Mouse (Mus musculus): ENCODE data around the gene Mfsd8. TPM values are rescaled to one million over a fixed set of nuclear protein-coding genes. Genes with fewer than 3 reads are reported as not detected.

Gene Mfsd8
- polyA plus RNA-seq, 2 experiments = 2.5 to 4.3 TPM

DNA sequence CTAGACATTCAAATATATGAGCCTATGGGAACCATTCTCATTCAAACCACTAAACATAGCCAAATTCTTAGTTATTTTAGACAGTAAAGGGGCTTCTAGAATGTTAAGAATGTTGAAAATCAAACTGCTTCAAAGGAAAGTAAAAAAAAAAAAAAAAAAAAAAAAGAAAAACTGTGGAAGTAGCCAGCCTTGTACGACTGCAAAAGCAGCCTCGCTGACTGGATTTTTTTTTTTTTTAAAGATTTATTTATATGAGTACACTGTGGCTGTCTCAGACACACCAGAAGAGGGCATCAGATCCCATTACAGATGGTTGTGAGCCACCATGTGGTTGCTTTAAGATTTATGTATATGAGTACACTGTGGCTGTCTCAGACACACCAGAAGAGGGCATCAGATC, 52.9 kb downstream of the Mfsd8 start:
- Histone ChIP-seq H3K4me3 (ENCODE audit: insufficient read depth in 1 of 2, low read depth in 2 of 2, low read length in 2 of 2) (no peak overlapping the region), H3K4me1 (replicated peaks; ENCODE audit: control insufficient read depth in 2 of 2, insufficient read depth in 2 of 2, low read length in 1 of 2) (peaks cover 2 to 3% of the 10 kb centered on the region in 2 experiments), H3K9me3 (ENCODE audit: control insufficient read depth, low read length) (no peaks in the 10 kb centered on the region), H3K9ac (replicated peaks) (no peak overlapping the region), H3K27ac (no peak overlapping the region), H3K27me3 (ENCODE audit: control insufficient read depth, insufficient read depth, low read length) (no peaks in the 10 kb centered on the region), H3K36me3 (replicated peaks; ENCODE audit: control insufficient read depth, insufficient read depth, low read depth) (peaks cover 4% of the 10 kb centered on the region), H3K4me2 (ENCODE audit: low read depth) (no peak overlapping the region)
- no peak for TF ChIP-seq EP300 (IDR thresholded peaks at IDR 0.05; ENCODE audit: low read depth)
- no peak for TF ChIP-seq CTCF (IDR thresholded peaks at IDR 0.05; ENCODE audit: low read depth)
- ATAC-seq (ENCODE audit: insufficient read depth) = no peak
- WGBS (ENCODE audit: insufficient replicate concordance) = 79% methylated on average over 2 of the region's 2 CpGs
- no peak for DNase-seq (ENCODE audit: low read depth in 3 of 3, low spot score in 3 of 3)

Other genes starting within 250 kb of the Mfsd8 start
- 0.03 and 0.08 TPM in 2 replicates for gene Slc25a31, start 138.0 kb downstream of the Mfsd8 start, polyA plus RNA-seq (2012; rRNA removed)
- 0.19 and 0.20 TPM in 2 replicates for gene Slc25a31, start 138.0 kb downstream of the Mfsd8 start, polyA plus RNA-seq (2014; fragmentation: Nextera tagmentation; extraction: Ambion mirVana)
- 2.4 and 4.3 TPM in 2 replicates for gene Hspa4l, start 102.4 kb downstream of the Mfsd8 start, polyA plus RNA-seq (2012; rRNA removed)
- gene Hspa4l, start 102.4 kb downstream of the Mfsd8 start, polyA plus RNA-seq (2014; fragmentation: Nextera tagmentation; extraction: Ambion mirVana) = 15.7 and 18.4 TPM in 2 replicates
- 16.6 and 22.1 TPM in 2 replicates for gene Plk4, start 46.9 kb downstream of the Mfsd8 start, polyA plus RNA-seq (2012; rRNA removed)
- gene Plk4, start 46.9 kb downstream of the Mfsd8 start, polyA plus RNA-seq (2014; fragmentation: Nextera tagmentation; extraction: Ambion mirVana) = 36.7 and 38.3 TPM in 2 replicates
- gene Abhd18, start 84 bp upstream of the Mfsd8 start, polyA plus RNA-seq (2012; rRNA removed) = 1.5 and 2.1 TPM in 2 replicates
- gene Abhd18, start 84 bp upstream of the Mfsd8 start, polyA plus RNA-seq (2014; fragmentation: Nextera tagmentation; extraction: Ambion mirVana) = 2.2 and 2.4 TPM in 2 replicates
- not detected in 2 replicates for gene 1700034I23Rik, start 55.7 kb upstream of the Mfsd8 start, polyA plus RNA-seq (2012; rRNA removed)
- 0.05 TPM in 1 of 2 replicates, not detected in the other for gene 1700034I23Rik, start 55.7 kb upstream of the Mfsd8 start, polyA plus RNA-seq (2014; fragmentation: Nextera tagmentation; extraction: Ambion mirVana)
- 4.4 and 9.0 TPM in 2 replicates for gene Larp1b, start 102.9 kb upstream of the Mfsd8 start, polyA plus RNA-seq (2012; rRNA removed)
- 7.5 and 9.3 TPM in 2 replicates for gene Larp1b, start 102.9 kb upstream of the Mfsd8 start, polyA plus RNA-seq (2014; fragmentation: Nextera tagmentation; extraction: Ambion mirVana)
- gene Pgrmc2, start 236.2 kb upstream of the Mfsd8 start, polyA plus RNA-seq (2012; rRNA removed) = 7.8 and 12.9 TPM in 2 replicates
- gene Pgrmc2, start 236.2 kb upstream of the Mfsd8 start, polyA plus RNA-seq (2014; fragmentation: Nextera tagmentation; extraction: Ambion mirVana) = 11.5 and 13.0 TPM in 2 replicates